Mouse (Mus musculus): ENCODE measurements around the gene Fyn.

DNA sequence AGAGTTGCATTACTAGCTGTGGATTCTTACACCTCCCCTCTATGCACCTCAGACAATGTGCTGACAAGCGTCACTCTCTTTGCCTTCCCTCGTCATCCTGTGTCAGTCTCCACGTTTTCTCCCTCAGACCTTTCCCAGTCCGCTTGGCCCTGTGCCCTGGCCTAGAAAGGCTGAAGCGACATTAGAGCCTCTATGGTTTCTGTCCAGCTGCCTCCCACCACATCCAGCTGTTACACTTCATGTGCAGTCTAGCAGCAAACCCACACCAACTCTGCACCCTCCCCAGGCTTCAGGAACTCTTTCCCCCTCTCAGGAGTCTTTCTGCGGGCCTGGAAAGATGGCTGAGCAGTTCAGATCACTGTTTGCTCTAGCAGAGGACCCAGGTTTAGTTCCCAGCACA is 98.7 kb downstream of the Fyn start:
- no peak for TF ChIP-seq CTCF (IDR thresholded peaks at IDR 0.05; ENCODE audit: extremely low read depth, insufficient read depth, low read length)
- TF ChIP-seq POLR2A (IDR thresholded peaks at IDR 0.05; ENCODE audit: extremely low read depth, insufficient read depth, low read length): no peak

All from cortical plate, adult 2 months (tissue).